Mouse (Mus musculus): Measurements from ENCODE around the gene Ppib. TPM values are rescaled to one million over a fixed set of nuclear protein-coding genes. Genes with fewer than 3 reads are reported as not detected.

The Ppib gene
- polyA plus RNA-seq (2012; fragmentation: generic; extraction: Trizol), result 1,000 to 10,000 TPM in 1 of 2 experiments, 100 to 1,000 TPM in 1; 741 to 1,091 TPM

GRCm38 (mm10) chr9:66059583-66060307 is at the start of gene Ppib:
Ppib (plus strand) TSS chr9:66060222.

GRCm38 (mm10) chr9:66069583-66069982 is 9.6 kb downstream of the Ppib start, which contains the start of gene Snx22:
Snx22 (minus strand) TSS chr9:66069719.

Other genes with a start within 250 kb of the Ppib start
- 1 to 10 TPM in 1 of 2 experiments, under 1 TPM in 1; 0.90 to 5.5 TPM for gene Zfp609, start 232.7 kb upstream of the Ppib start, polyA plus RNA-seq (2012; fragmentation: generic; extraction: Trizol)
- gene Pclaf, start 170.0 kb upstream of the Ppib start, polyA plus RNA-seq (2012; fragmentation: generic; extraction: Trizol), result 100 to 1,000 TPM in 1 of 2 experiments, 10 to 100 TPM in 1; 30.3 to 100 TPM
- gene Trip4, start 151.4 kb upstream of the Ppib start, polyA plus RNA-seq (2012; fragmentation: generic; extraction: Trizol), result 1 to 10 TPM in 1 of 2 experiments, under 1 TPM in 1; 0.74 to 7.8 TPM
- gene Csnk1g1, start 151.3 kb upstream of the Ppib start, polyA plus RNA-seq (2012; fragmentation: generic; extraction: Trizol), result 1 to 10 TPM in 1 of 2 experiments, under 1 TPM in 1; 0.70 to 5.9 TPM
- gene Snx22, start 9.5 kb downstream of the Ppib start, polyA plus RNA-seq (2012; fragmentation: generic; extraction: Trizol), result 1 to 10 TPM; 1.1 to 1.2 TPM
- gene Snx1, start 66.4 kb downstream of the Ppib start, polyA plus RNA-seq (2012; fragmentation: generic; extraction: Trizol), result 10 to 100 TPM; 14.6 to 66.4 TPM
- gene Ciao2a, start 66.4 kb downstream of the Ppib start, polyA plus RNA-seq (2012; fragmentation: generic; extraction: Trizol), result 10 to 100 TPM; 18.2 to 27.9 TPM
- gene Dapk2, start 98.0 kb downstream of the Ppib start, polyA plus RNA-seq (2012; fragmentation: generic; extraction: Trizol), result under 1 TPM in 1 of 2 experiments, not detected in 1; 0.07 TPM

Measured in C3H10T1/2 (cell line).